Mouse (Mus musculus) MEL (cell line): ENCODE results near the gene Sorbs1. TPM values are rescaled to one million over a fixed set of nuclear protein-coding genes. Genes with fewer than 3 reads are reported as not detected.

ENCODE experiments used
- DNase-seq: peaks from one replicate; pipeline ENCODE4 v3.0.0; 2011; ENCODE audit warnings: low read depth, low spot score
- H3K27ac ChIP-seq: 2 replicates; pipeline ENCODE4 v1.5.1; 2012; ENCODE audit warnings: low read depth, mild to moderate bottlenecking, control low read depth, low read length, moderate library complexity; ENCODE audit not compliant: control insufficient read depth
- H3K27me3 ChIP-seq, 2 experiments: fragments of 150-350 bp in 1 of 2; sonication (generic) in 1 of 2; 2 replicates each; pipeline ENCODE4 v1.6.1; 2012; ENCODE audit warnings: low read length in 2 of 2, mild to moderate bottlenecking in 2 of 2, improper control_type of control experiment in 1 of 2, moderate library complexity in 1 of 2; ENCODE audit not compliant: insufficient read depth in 2 of 2, control insufficient read depth in 1 of 2
- H3K36me3 ChIP-seq, 2 experiments: 2 replicates each; pipeline ENCODE4 v1.6.1; 2012 to 2014; ENCODE audit warnings: low read length in 2 of 2, improper control_type of control experiment in 1 of 2, inconsistent platforms in 1 of 2, mild to moderate bottlenecking in 1 of 2; ENCODE audit not compliant: insufficient read depth in 2 of 2, control insufficient read depth in 1 of 2
- H3K4me1 ChIP-seq, 2 experiments: fragments of 150-350 bp in 1 of 2; sonication (generic) in 1 of 2; 2 replicates each; pipeline ENCODE4 v1.6.1; 2012; ENCODE audit warnings: low read length in 2 of 2, improper control_type of control experiment in 1 of 2, mild to moderate bottlenecking in 1 of 2; ENCODE audit not compliant: insufficient read depth in 2 of 2, control insufficient read depth in 1 of 2
- H3K4me3 ChIP-seq, 2 experiments: fragments of 150-350 bp in 1 of 2; sonication (generic) in 1 of 2; 2 replicates each; pipeline ENCODE4 v1.5.1; 2012; ENCODE audit warnings: low read depth in 2 of 2, low read length in 2 of 2, mild to moderate bottlenecking in 2 of 2, moderate library complexity in 2 of 2, control low read depth in 1 of 2, improper control_type of control experiment in 1 of 2; ENCODE audit not compliant: control insufficient read depth in 1 of 2, insufficient read depth in 1 of 2
- H3K79me2 ChIP-seq: 2 replicates; pipeline ENCODE4 v1.6.1; 2012; ENCODE audit warnings: mild to moderate bottlenecking, low read length, moderate library complexity; ENCODE audit not compliant: control insufficient read depth, poor library complexity, insufficient read depth
- H3K9ac ChIP-seq: 2 replicates; pipeline ENCODE4 v1.6.1; 2012; ENCODE audit warnings: low read depth, mild to moderate bottlenecking, control low read depth, low read length, moderate library complexity; ENCODE audit not compliant: control insufficient read depth, poor library complexity, severe bottlenecking
- H3K9me3 ChIP-seq: fragments of 150-350 bp; sonication (generic); replicated peaks from 2 replicates; pipeline ENCODE4 v1.6.1; 2012; ENCODE audit warnings: mild to moderate bottlenecking, low read length, improper control_type of control experiment, moderate library complexity; ENCODE audit not compliant: insufficient read depth
- BHLHE40 ChIP-seq: IDR thresholded peaks from 2 replicates; pipeline ENCODE4 v1.6.1; 2012; ENCODE audit warnings: low read depth, mild to moderate bottlenecking, inconsistent platforms, low read length, improper control_type of control experiment, borderline replicate concordance
- CHD1 ChIP-seq: IDR thresholded peaks from 2 replicates; pipeline ENCODE4 v1.6.1; 2012; ENCODE audit warnings: low read depth, mild to moderate bottlenecking, inconsistent platforms, low read length, improper control_type of control experiment
- ELF1 ChIP-seq: IDR thresholded peaks from 2 replicates; pipeline ENCODE4 v1.6.1; 2014; ENCODE audit warnings: low read depth, mild to moderate bottlenecking, inconsistent platforms, low read length, improper control_type of control experiment, moderate library complexity
- GABPA ChIP-seq: IDR thresholded peaks from 2 replicates; pipeline ENCODE4 v1.6.1; 2012; ENCODE audit warnings: low read depth, mild to moderate bottlenecking, inconsistent platforms, low read length, improper control_type of control experiment, moderate library complexity
- GATA1 ChIP-seq: IDR thresholded peaks from 2 replicates; pipeline ENCODE4 v1.6.1; 2011; ENCODE audit warnings: low read depth, low read length, improper control_type of control experiment
- HCFC1 ChIP-seq: IDR thresholded peaks from 2 replicates; pipeline ENCODE4 v1.6.1; 2012; ENCODE audit warnings: low read depth, mild to moderate bottlenecking, inconsistent platforms, low read length, improper control_type of control experiment, moderate library complexity
- JUND ChIP-seq: IDR thresholded peaks from 2 replicates; pipeline ENCODE4 v1.6.1; 2011; ENCODE audit warnings: low read depth, mild to moderate bottlenecking, improper control_type of control experiment, low read length
- MAFK ChIP-seq: IDR thresholded peaks from 2 replicates; pipeline ENCODE4 v1.6.1; 2011; ENCODE audit warnings: low read depth, mild to moderate bottlenecking, low read length, improper control_type of control experiment, borderline replicate concordance
- MAX ChIP-seq: IDR thresholded peaks from 2 replicates; pipeline ENCODE4 v1.6.1; 2011; ENCODE audit warnings: low read length, improper control_type of control experiment
- MAZ ChIP-seq: IDR thresholded peaks from 2 replicates; pipeline ENCODE4 v1.6.1; 2012; ENCODE audit warnings: low read depth, mild to moderate bottlenecking, inconsistent platforms, low read length, improper control_type of control experiment
- MEF2A ChIP-seq: IDR thresholded peaks from 2 replicates; pipeline ENCODE4 v1.6.1; 2014; ENCODE audit warnings: low read depth, mild to moderate bottlenecking, inconsistent platforms, low read length, improper control_type of control experiment; ENCODE audit not compliant: poor library complexity, insufficient replicate concordance, severe bottlenecking; ENCODE audit errors: extremely low read depth
- MYC ChIP-seq: IDR thresholded peaks from 2 replicates; pipeline ENCODE4 v1.6.1; 2011; ENCODE audit warnings: low read depth, mild to moderate bottlenecking, low read length, improper control_type of control experiment, moderate library complexity
- NELFE ChIP-seq: IDR thresholded peaks from 2 replicates; pipeline ENCODE4 v1.6.1; 2011; ENCODE audit warnings: low read depth, low read length, improper control_type of control experiment
- POLR2A ChIP-seq, 2 experiments: IDR thresholded peaks; 2 replicates each; pipeline ENCODE4 v1.6.1; 2011 to 2012; ENCODE audit warnings: low read length in 2 of 2, mild to moderate bottlenecking in 2 of 2, control low read depth in 1 of 2, improper control_type of control experiment in 1 of 2, low read depth in 1 of 2, moderate library complexity in 1 of 2; ENCODE audit not compliant: control insufficient read depth in 1 of 2, insufficient read depth in 1 of 2, poor library complexity in 1 of 2
- POLR2AphosphoS2 ChIP-seq: IDR thresholded peaks from 2 replicates; pipeline ENCODE4 v1.6.1; 2011; ENCODE audit warnings: low read length, improper control_type of control experiment
- POLR2AphosphoS5 ChIP-seq: IDR thresholded peaks from 2 replicates; pipeline ENCODE4 v1.6.1; 2012; ENCODE audit warnings: low read depth, borderline replicate concordance, mild to moderate bottlenecking, inconsistent platforms, low read length, moderate library complexity, mixed read lengths
- SIN3A ChIP-seq: IDR thresholded peaks from 2 replicates; pipeline ENCODE4 v1.6.1; 2012; ENCODE audit warnings: low read length, improper control_type of control experiment, inconsistent platforms
- TAL1 ChIP-seq: IDR thresholded peaks from 2 replicates; pipeline ENCODE4 v1.6.1; 2012; ENCODE audit warnings: mild to moderate bottlenecking, inconsistent platforms, low read length, moderate library complexity, mixed read lengths
- UBTF ChIP-seq: IDR thresholded peaks from 2 replicates; pipeline ENCODE4 v1.6.1; 2012; ENCODE audit warnings: low read depth, mild to moderate bottlenecking, inconsistent platforms, low read length, improper control_type of control experiment, moderate library complexity, borderline replicate concordance; ENCODE audit not compliant: insufficient read depth
- USF1 ChIP-seq: IDR thresholded peaks from 2 replicates; pipeline ENCODE4 v1.6.1; 2014; ENCODE audit warnings: low read depth, mild to moderate bottlenecking, inconsistent platforms, low read length, improper control_type of control experiment, moderate library complexity
- ZC3H11A ChIP-seq: IDR thresholded peaks from 2 replicates; pipeline ENCODE4 v1.6.1; 2012; ENCODE audit warnings: low read depth, mild to moderate bottlenecking, inconsistent platforms, low read length, improper control_type of control experiment
- ZMIZ1 ChIP-seq: IDR thresholded peaks from 2 replicates; pipeline ENCODE4 v1.6.1; 2012; ENCODE audit warnings: low read depth, mild to moderate bottlenecking, inconsistent platforms, low read length, improper control_type of control experiment, moderate library complexity
- ZNF384 ChIP-seq: IDR thresholded peaks from 2 replicates; pipeline ENCODE4 v1.6.1; 2012; ENCODE audit warnings: low read depth, mild to moderate bottlenecking, inconsistent platforms, low read length, improper control_type of control experiment
- polyA plus RNA-seq, 2 experiments: library from polyadenylated mRNA; stranded (reverse) in 1 of 2; unstranded in 1 of 2; fragments of >175 nt in 1 of 2; fragments of >200 nt in 1 of 2; gene quantifications; 2 replicates each; pipeline versions ENCODE4 v1.2.1 to v1.2.4; 2012; ENCODE audit warnings: low replicate concordance in 2 of 2, low read depth in 1 of 2; ENCODE audit not compliant: insufficient read length in 2 of 2, insufficient read depth in 1 of 2, missing spikeins in 1 of 2
- total RNA-seq: library from RNA; depleted of rRNA; stranded (reverse); fragments of 300-350 nt; gene quantifications from 2 replicates; pipeline ENCODE4 v1.2.3, GENCODE M21; 2012

Sorbs1 gene
- total and polyA plus RNA-seq, 3 experiments, result 1.3 to 5.3 TPM; not detected in 1

GRCm38 (mm10) chr19:40464408-40464807 lies 49.2 kb downstream of the Sorbs1 start:
- no peak overlapping the region for H3K4me3 ChIP-seq
- H3K4me1 ChIP-seq, result peaks cover 1 to 13% of the 10 kb centered on the region in 2 experiments; a peak in 3 of 4 replicates
- no peaks in the 10 kb centered on the region for H3K27me3 ChIP-seq
- no peaks in the 10 kb centered on the region for H3K9me3 ChIP-seq
- no peaks in the 10 kb centered on the region for H3K79me2 ChIP-seq
- H3K36me3 ChIP-seq, result peaks cover 0 to 3% of the 10 kb centered on the region in 2 experiments; a peak in 2 of 4 replicates
- H3K27ac ChIP-seq, result no peak overlapping the region
- H3K9ac ChIP-seq, result no peak overlapping the region
- DNase-seq, result no peak
- TF ChIP-seq MAZ (no peak), POLR2AphosphoS2 (no peak), GABPA (no peak), POLR2AphosphoS5 (no peak), MYC (no peak), ZC3H11A (no peak), ZNF384 (no peak), USF1 (no peak), HCFC1 (no peak), MAFK (no peak), ZMIZ1 (no peak), MEF2A (no peak), BHLHE40 (no peak), GATA1 (no peak), NELFE (no peak), TAL1 (no peak), MAX (no peak), SIN3A (no peak), JUND (no peak), POLR2A (IDR thresholded peaks at IDR 0.05; ENCODE audit: control insufficient read depth in 1 of 2, insufficient read depth in 1 of 2, low read depth in 1 of 2, low read length in 2 of 2, poor library complexity in 1 of 2) (no peak)
- TF ChIP-seq, all 39 proteins: peak for 0

DNA sequence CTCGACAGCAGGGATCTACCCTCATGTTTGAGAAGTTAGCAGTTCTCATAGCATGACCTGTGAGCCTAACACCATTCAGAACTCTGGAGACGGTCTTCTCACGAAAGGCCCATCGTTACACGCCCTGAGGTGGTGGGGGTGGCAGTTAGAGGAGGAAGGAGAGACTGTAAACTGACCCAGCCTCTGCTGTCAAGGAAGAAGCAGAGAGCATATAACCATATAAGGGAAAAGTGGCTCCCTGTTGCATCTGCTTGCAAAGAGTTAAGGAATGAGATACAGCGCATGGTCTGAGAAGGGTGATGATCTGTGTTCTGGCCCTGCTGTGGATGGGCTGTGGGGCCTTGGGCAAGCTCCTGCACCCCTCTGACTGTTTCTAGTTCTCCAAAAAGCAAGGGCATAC lies 50.7 kb downstream of the Sorbs1 start:
- no peaks in the 10 kb centered on the region for H3K9me3 ChIP-seq
- TF ChIP-seq JUND, result no peak
- TF ChIP-seq ELF1, result no peak
- no peak for TF ChIP-seq MYC
- TF ChIP-seq UBTF, result no peak
- no peak for TF ChIP-seq POLR2AphosphoS2
- TF ChIP-seq CHD1, result no peak
- TF ChIP-seq MAX, result no peak
- TF ChIP-seq GABPA, result no peak
- TF ChIP-seq BHLHE40, result no peak

More for the DNA sequence above, 50.7 kb downstream of the Sorbs1 start:
- no peak for DNase-seq
- Histone ChIP-seq H3K27me3 (no peaks in the 10 kb centered on the region), H3K4me3 (no peak overlapping the region), H3K4me1 (peaks cover 1 to 16% of the 10 kb centered on the region in 2 experiments; a peak in 3 of 4 replicates), H3K79me2 (no peaks in the 10 kb centered on the region), H3K27ac (no peak overlapping the region), H3K36me3 (peaks cover 0 to 3% of the 10 kb centered on the region in 2 experiments; a peak in 2 of 4 replicates), H3K9ac (no peak overlapping the region)
